8 mouse cellular contexts compared by ENCODE assay signal in genomic region chr5:77803562-77803961, GRCm38 (mm10).
DNase-seq lines count a peak whose midpoint lies in the region; ATAC-seq and TF ChIP-seq lines count a peak whose summit lies in the region.

No protein-coding gene starts in this region.

- no peak overlapping the region for H3K9ac ChIP-seq in intestine, embryonic 16.5 days (ENCODE audit: low read depth, low read length)

- H3K27ac ChIP-seq in embryonic facial prominence, embryonic 10.5 days (replicated peaks): no peak overlapping the region
- H3K27ac ChIP-seq in intestine, embryonic 16.5 days (ENCODE audit: low read length): no peak overlapping the region

- intact Hi-C loops in left cerebral cortex, postnatal 25 days (cut with DNase I): loop anchor here (10.0 kb wide), 1 partner anchor 1501 kb away; no protein-coding TSS in a partner anchor

- H3K9me3 ChIP-seq in embryonic facial prominence, embryonic 10.5 days: no peaks in the 10 kb centered on the region
- no peaks in the 10 kb centered on the region for H3K9me3 ChIP-seq in intestine, embryonic 16.5 days (ENCODE audit: control insufficient read depth, low read length)

- H3K79me2 ChIP-seq in myocyte (ENCODE audit: control insufficient read depth, insufficient read depth): no peaks in the 10 kb centered on the region

- peak; percentile 76 for DNase-seq in heart, adult 11 months
- no peak for DNase-seq in heart, adult 8-10 months (ENCODE audit: low spot score)
- peak; percentile 59 for DNase-seq in ZHBTc4 (ENCODE audit: low read depth, low spot score)
- DNase-seq in embryonic facial prominence, embryonic 10.5 days (ENCODE audit: low spot score): peak; percentile 66
- peak; percentile 67 to 69 for DNase-seq in left cerebral cortex, postnatal 25 days (ENCODE audit: low spot score in 2 of 2)
- peak; percentile 23 for DNase-seq in yolk sac, embryonic 10.5 days (ENCODE audit: low spot score)

- no peak for TF ChIP-seq POLR2A in myocyte (IDR thresholded peaks at IDR 0.05; ENCODE audit: insufficient read length, low read depth)

- H3ac ChIP-seq in myocyte (ENCODE audit: control insufficient read depth, insufficient read length): no peak overlapping the region

- H3K4me2 ChIP-seq in intestine, embryonic 16.5 days (ENCODE audit: low read depth, low read length): peak overlapping the region; percentile 19; the same call in 1 of the 2 replicates
- peak overlapping the region; percentile 82 for H3K4me2 ChIP-seq in myocyte (ENCODE audit: low read depth)

- H3K36me3 ChIP-seq in embryonic facial prominence, embryonic 10.5 days (replicated peaks): no peaks in the 10 kb centered on the region
- no peaks in the 10 kb centered on the region for H3K36me3 ChIP-seq in intestine, embryonic 16.5 days (ENCODE audit: control insufficient read depth, insufficient read depth, low read length)
- H3K36me3 ChIP-seq in myocyte (ENCODE audit: control insufficient read depth, insufficient read depth): no peaks in the 10 kb centered on the region

- no peaks in the 10 kb centered on the region for H3K27me3 ChIP-seq in embryonic facial prominence, embryonic 10.5 days (replicated peaks; ENCODE audit: low read depth, poor library complexity, severe bottlenecking)
- H3K27me3 ChIP-seq in intestine, embryonic 16.5 days (replicated peaks; ENCODE audit: control insufficient read depth, insufficient read depth, low read length): no peaks in the 10 kb centered on the region
- no peaks in the 10 kb centered on the region for H3K27me3 ChIP-seq in myocyte (ENCODE audit: control insufficient read depth, insufficient read depth, insufficient read length)

- peak; percentile 44 for ATAC-seq in intestine, embryonic 16.5 days

- 65% methylated on average over 6 of the region's 6 CpGs for WGBS in embryonic facial prominence, embryonic 10.5 days
- 48% methylated on average over 6 of the region's 6 CpGs for WGBS in intestine, embryonic 16.5 days

- H3K4me3 ChIP-seq in embryonic facial prominence, embryonic 10.5 days: no peak overlapping the region
- H3K4me3 ChIP-seq in intestine, embryonic 16.5 days (ENCODE audit: low read length): no peak overlapping the region
- H3K4me3 ChIP-seq in myocyte: peak overlapping the region; percentile 12

- H3K4me1 ChIP-seq in embryonic facial prominence, embryonic 10.5 days: peaks cover 7% of the 10 kb centered on the region; the same call in 1 of the 2 replicates
- no peaks in the 10 kb centered on the region for H3K4me1 ChIP-seq in intestine, embryonic 16.5 days (ENCODE audit: control insufficient read depth, insufficient read depth, low read length)

TF ChIP-seq in myocyte, 11 proteins besides CTCF, POLR2A, EP300 and RAD21:
- TF ChIP-seq USF1 (IDR thresholded peaks at IDR 0.05; ENCODE audit: low read depth) (no peak), POLR2AphosphoS2 (IDR thresholded peaks at IDR 0.05; ENCODE audit: insufficient read length, low read depth) (no peak), MAX (IDR thresholded peaks at IDR 0.05; ENCODE audit: low read depth) (no peak), REST (IDR thresholded peaks at IDR 0.05; ENCODE audit: insufficient read depth, insufficient read length) (no peak), SRF (IDR thresholded peaks at IDR 0.05; ENCODE audit: control insufficient read depth, insufficient read length, low read depth) (no peak), CEBPB (IDR thresholded peaks at IDR 0.05; ENCODE audit: insufficient read depth, poor library complexity, severe bottlenecking) (no peak), TCF12 (IDR thresholded peaks at IDR 0.05; ENCODE audit: insufficient read depth, poor library complexity, severe bottlenecking) (no peak), E2F4 (IDR thresholded peaks at IDR 0.05; ENCODE audit: insufficient read depth) (no peak), TCF3 (IDR thresholded peaks at IDR 0.05; ENCODE audit: insufficient read length, low read depth) (no peak), MYOG (IDR thresholded peaks at IDR 0.05; ENCODE audit: control insufficient read depth in 1 of 3, insufficient read depth in 1 of 3, insufficient read length in 2 of 3, low read depth in 2 of 3) (no peak), MYOD1 (IDR thresholded peaks at IDR 0.05; ENCODE audit: control insufficient read depth in 1 of 3, insufficient read length in 2 of 3, low read depth in 2 of 3) (no peak)
TF ChIP-seq in myocyte: peak in this region for 0.
